Mouse (Mus musculus) embryonic fibroblast, embryonic 13.5 days (primary cell): ENCODE results near the gene Hsf2bp.

Experiments
- CTCF ChIP-seq: IDR thresholded peaks from 2 replicates; pipeline ENCODE4 v1.5.1; 2011; ENCODE audit warnings: mild to moderate bottlenecking, control low read depth, low read length, moderate library complexity, borderline replicate concordance; ENCODE audit not compliant: insufficient read depth
- POLR2A ChIP-seq: IDR thresholded peaks from 2 replicates; pipeline ENCODE4 v1.6.1; 2011; ENCODE audit warnings: low read depth, mild to moderate bottlenecking, control low read depth, low read length, moderate library complexity

DNA sequence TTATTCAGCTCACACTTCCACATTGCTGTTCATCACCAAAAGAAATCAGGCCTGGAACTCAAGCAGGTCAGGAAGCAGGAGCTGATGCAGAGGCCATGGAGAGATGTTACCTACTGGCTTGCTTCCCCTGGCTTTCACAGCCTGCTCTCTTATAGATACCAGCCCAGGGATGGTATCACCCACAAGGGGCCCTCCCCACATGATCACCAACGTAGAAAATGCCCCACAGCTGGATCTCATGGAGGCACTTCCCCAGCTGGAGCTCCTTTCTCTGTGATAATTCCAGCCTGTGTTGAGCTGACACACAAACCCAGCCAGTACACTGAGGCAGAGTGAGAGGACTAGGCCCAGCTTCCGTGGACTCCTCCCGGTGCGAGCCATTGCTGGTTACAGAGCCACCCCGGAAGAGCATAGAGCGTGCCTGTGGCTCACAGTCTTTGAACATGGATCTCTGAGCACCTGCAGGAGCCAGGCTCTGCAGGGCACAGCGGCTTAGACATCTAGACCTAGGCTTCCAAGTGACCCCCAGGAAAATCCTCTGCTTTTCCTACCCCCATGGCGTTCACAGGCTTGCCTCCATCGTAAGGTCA, 130.9 kb downstream of the Hsf2bp start:
- TF ChIP-seq POLR2A (no peak), CTCF (no peak)
